Mouse (Mus musculus) MEL (cell line): ENCODE results near the gene Cdh13. TPM values are rescaled to one million over a fixed set of nuclear protein-coding genes. Genes with fewer than 3 reads are reported as not detected.

Experiments used
- DNase-seq: peaks from one replicate; pipeline ENCODE4 v3.0.0; 2011; ENCODE audit warnings: low read depth, low spot score
- H3K27ac ChIP-seq: 2 replicates; pipeline ENCODE4 v1.5.1; 2012; ENCODE audit warnings: low read depth, mild to moderate bottlenecking, control low read depth, low read length, moderate library complexity; ENCODE audit not compliant: control insufficient read depth
- H3K27me3 ChIP-seq, 2 experiments: fragments of 150-350 bp in 1 of 2; sonication (generic) in 1 of 2; 2 replicates each; pipeline ENCODE4 v1.6.1; 2012; ENCODE audit warnings: low read length in 2 of 2, mild to moderate bottlenecking in 2 of 2, improper control_type of control experiment in 1 of 2, moderate library complexity in 1 of 2; ENCODE audit not compliant: insufficient read depth in 2 of 2, control insufficient read depth in 1 of 2
- H3K36me3 ChIP-seq, 2 experiments: 2 replicates each; pipeline ENCODE4 v1.6.1; 2012 to 2014; ENCODE audit warnings: low read length in 2 of 2, improper control_type of control experiment in 1 of 2, inconsistent platforms in 1 of 2, mild to moderate bottlenecking in 1 of 2; ENCODE audit not compliant: insufficient read depth in 2 of 2, control insufficient read depth in 1 of 2
- H3K4me1 ChIP-seq, 2 experiments: fragments of 150-350 bp in 1 of 2; sonication (generic) in 1 of 2; 2 replicates each; pipeline ENCODE4 v1.6.1; 2012; ENCODE audit warnings: low read length in 2 of 2, improper control_type of control experiment in 1 of 2, mild to moderate bottlenecking in 1 of 2; ENCODE audit not compliant: insufficient read depth in 2 of 2, control insufficient read depth in 1 of 2
- H3K4me3 ChIP-seq, 2 experiments: fragments of 150-350 bp in 1 of 2; sonication (generic) in 1 of 2; 2 replicates each; pipeline ENCODE4 v1.5.1; 2012; ENCODE audit warnings: low read depth in 2 of 2, low read length in 2 of 2, mild to moderate bottlenecking in 2 of 2, moderate library complexity in 2 of 2, control low read depth in 1 of 2, improper control_type of control experiment in 1 of 2; ENCODE audit not compliant: control insufficient read depth in 1 of 2, insufficient read depth in 1 of 2
- H3K79me2 ChIP-seq: 2 replicates; pipeline ENCODE4 v1.6.1; 2012; ENCODE audit warnings: mild to moderate bottlenecking, low read length, moderate library complexity; ENCODE audit not compliant: control insufficient read depth, poor library complexity, insufficient read depth
- H3K9ac ChIP-seq: 2 replicates; pipeline ENCODE4 v1.6.1; 2012; ENCODE audit warnings: low read depth, mild to moderate bottlenecking, control low read depth, low read length, moderate library complexity; ENCODE audit not compliant: control insufficient read depth, poor library complexity, severe bottlenecking
- H3K9me3 ChIP-seq: fragments of 150-350 bp; sonication (generic); replicated peaks from 2 replicates; pipeline ENCODE4 v1.6.1; 2012; ENCODE audit warnings: mild to moderate bottlenecking, low read length, improper control_type of control experiment, moderate library complexity; ENCODE audit not compliant: insufficient read depth
- BHLHE40 ChIP-seq: IDR thresholded peaks from 2 replicates; pipeline ENCODE4 v1.6.1; 2012; ENCODE audit warnings: low read depth, mild to moderate bottlenecking, inconsistent platforms, low read length, improper control_type of control experiment, borderline replicate concordance
- CHD2 ChIP-seq: IDR thresholded peaks from 2 replicates; pipeline ENCODE4 v1.6.1; 2011; ENCODE audit warnings: low read length, improper control_type of control experiment
- ETS1 ChIP-seq: IDR thresholded peaks from 2 replicates; pipeline ENCODE4 v1.6.1; 2012; ENCODE audit warnings: low read depth, mild to moderate bottlenecking, inconsistent platforms, low read length, improper control_type of control experiment, moderate library complexity
- GATA1 ChIP-seq: IDR thresholded peaks from 2 replicates; pipeline ENCODE4 v1.6.1; 2011; ENCODE audit warnings: low read depth, low read length, improper control_type of control experiment
- KAT2A ChIP-seq: conservative IDR thresholded peaks from 2 replicates; pipeline ENCODE4 v1.6.1; 2012; ENCODE audit warnings: low read depth, low read length, improper control_type of control experiment, inconsistent platforms
- MXI1 ChIP-seq: IDR thresholded peaks from 2 replicates; pipeline ENCODE4 v1.6.1; 2011; ENCODE audit warnings: mild to moderate bottlenecking, low read depth, low read length, improper control_type of control experiment
- MYB ChIP-seq: IDR thresholded peaks from 2 replicates; pipeline ENCODE4 v1.6.1; 2011; ENCODE audit warnings: mild to moderate bottlenecking, low read depth, low read length, improper control_type of control experiment
- NELFE ChIP-seq: IDR thresholded peaks from 2 replicates; pipeline ENCODE4 v1.6.1; 2011; ENCODE audit warnings: low read depth, low read length, improper control_type of control experiment
- POLR2AphosphoS2 ChIP-seq: IDR thresholded peaks from 2 replicates; pipeline ENCODE4 v1.6.1; 2011; ENCODE audit warnings: low read length, improper control_type of control experiment
- TBP ChIP-seq: IDR thresholded peaks from 2 replicates; pipeline ENCODE4 v1.8.0; 2011; ENCODE audit warnings: low read depth, low read length, improper control_type of control experiment
- UBTF ChIP-seq: IDR thresholded peaks from 2 replicates; pipeline ENCODE4 v1.6.1; 2012; ENCODE audit warnings: low read depth, mild to moderate bottlenecking, inconsistent platforms, low read length, improper control_type of control experiment, moderate library complexity, borderline replicate concordance; ENCODE audit not compliant: insufficient read depth
- USF1 ChIP-seq: IDR thresholded peaks from 2 replicates; pipeline ENCODE4 v1.6.1; 2014; ENCODE audit warnings: low read depth, mild to moderate bottlenecking, inconsistent platforms, low read length, improper control_type of control experiment, moderate library complexity
- USF2 ChIP-seq, 2 experiments: IDR thresholded peaks; 2 replicates each; pipeline ENCODE4 v1.6.1; 2011 to 2012; ENCODE audit warnings: improper control_type of control experiment in 2 of 2, low read length in 2 of 2, borderline replicate concordance in 1 of 2, inconsistent platforms in 1 of 2, low read depth in 1 of 2, mild to moderate bottlenecking in 1 of 2; ENCODE audit not compliant: insufficient read depth in 1 of 2
- ZMIZ1 ChIP-seq: IDR thresholded peaks from 2 replicates; pipeline ENCODE4 v1.6.1; 2012; ENCODE audit warnings: low read depth, mild to moderate bottlenecking, inconsistent platforms, low read length, improper control_type of control experiment, moderate library complexity
- ZNF384 ChIP-seq: IDR thresholded peaks from 2 replicates; pipeline ENCODE4 v1.6.1; 2012; ENCODE audit warnings: low read depth, mild to moderate bottlenecking, inconsistent platforms, low read length, improper control_type of control experiment
- polyA plus RNA-seq, 2 experiments: library from polyadenylated mRNA; stranded (reverse) in 1 of 2; unstranded in 1 of 2; fragments of >175 nt in 1 of 2; fragments of >200 nt in 1 of 2; gene quantifications; 2 replicates each; pipeline versions ENCODE4 v1.2.1 to v1.2.4; 2012; ENCODE audit warnings: low replicate concordance in 2 of 2, low read depth in 1 of 2; ENCODE audit not compliant: insufficient read length in 2 of 2, insufficient read depth in 1 of 2, missing spikeins in 1 of 2
- total RNA-seq: library from RNA; depleted of rRNA; stranded (reverse); fragments of 300-350 nt; gene quantifications from 2 replicates; pipeline ENCODE4 v1.2.3, GENCODE M21; 2012

Gene Cdh13
- total and polyA plus RNA-seq, 3 experiments, result not detected

DNA sequence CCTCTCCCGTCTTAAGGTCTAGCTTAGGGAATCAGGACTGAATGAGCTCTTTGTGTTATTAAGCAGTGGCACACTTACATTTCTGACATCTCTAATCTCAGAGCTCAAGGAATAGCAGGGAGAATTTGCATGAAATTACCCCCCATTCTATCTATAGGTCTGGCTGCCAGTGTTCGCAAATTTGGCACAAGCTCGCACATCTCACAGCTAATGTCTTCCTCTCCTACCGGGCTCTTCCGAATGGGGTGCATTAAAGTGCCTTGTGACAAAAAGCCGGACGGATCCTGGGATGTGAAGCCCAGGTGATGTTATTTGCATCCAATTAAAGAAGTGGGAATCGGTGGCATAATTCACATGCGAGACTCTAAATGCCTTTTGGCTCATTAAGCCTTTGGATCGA is 153.6 kb downstream of the Cdh13 start:
- Histone ChIP-seq H3K36me3 (no peaks in the 10 kb centered on the region), H3K27me3 (no peaks in the 10 kb centered on the region), H3K9ac (no peak overlapping the region), H3K9me3 (no peaks in the 10 kb centered on the region), H3K79me2 (no peaks in the 10 kb centered on the region), H3K27ac (no peak overlapping the region), H3K4me3 (no peak overlapping the region), H3K4me1 (no peaks in the 10 kb centered on the region)
- TF ChIP-seq TBP, result no peak
- TF ChIP-seq UBTF, result no peak
- no peak for TF ChIP-seq KAT2A
- TF ChIP-seq ZMIZ1, result no peak
- TF ChIP-seq MXI1, result no peak
- TF ChIP-seq ETS1, result no peak
- TF ChIP-seq ZNF384, result no peak
- TF ChIP-seq USF1, result no peak
- DNase-seq, result no peak

DNA sequence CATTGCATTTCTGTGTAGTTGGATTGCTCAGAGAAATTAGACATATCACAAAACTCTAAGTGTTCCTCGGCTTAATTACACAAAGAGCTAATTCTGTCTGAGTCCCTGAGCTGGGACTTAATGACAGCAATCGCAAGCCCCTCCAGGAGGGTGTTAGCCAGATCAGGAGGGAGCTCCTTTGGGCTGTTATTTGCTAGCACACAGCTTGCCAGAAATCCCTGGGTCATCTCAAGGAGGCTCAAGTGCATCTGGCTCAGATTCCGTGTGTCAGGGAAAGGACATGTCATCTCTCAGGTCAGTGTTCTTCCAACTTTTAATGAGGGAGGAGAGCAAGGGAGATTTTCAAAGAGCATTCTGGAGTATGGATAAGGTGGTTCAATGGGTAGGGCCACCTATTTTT is 154.3 kb downstream of the Cdh13 start:
- Histone ChIP-seq H3K9me3 (no peaks in the 10 kb centered on the region), H3K79me2 (no peaks in the 10 kb centered on the region), H3K4me3 (no peak overlapping the region), H3K27me3 (no peaks in the 10 kb centered on the region), H3K9ac (no peak overlapping the region), H3K4me1 (no peaks in the 10 kb centered on the region), H3K27ac (no peak overlapping the region), H3K36me3 (no peaks in the 10 kb centered on the region)
- TF ChIP-seq BHLHE40 (no peak), GATA1 (no peak), CHD2 (no peak), USF2 (IDR thresholded peaks at IDR 0.05; ENCODE audit: borderline replicate concordance in 1 of 2, insufficient read depth in 1 of 2, low read depth in 1 of 2, low read length in 2 of 2) (no peak)
- no peak for DNase-seq

DNA sequence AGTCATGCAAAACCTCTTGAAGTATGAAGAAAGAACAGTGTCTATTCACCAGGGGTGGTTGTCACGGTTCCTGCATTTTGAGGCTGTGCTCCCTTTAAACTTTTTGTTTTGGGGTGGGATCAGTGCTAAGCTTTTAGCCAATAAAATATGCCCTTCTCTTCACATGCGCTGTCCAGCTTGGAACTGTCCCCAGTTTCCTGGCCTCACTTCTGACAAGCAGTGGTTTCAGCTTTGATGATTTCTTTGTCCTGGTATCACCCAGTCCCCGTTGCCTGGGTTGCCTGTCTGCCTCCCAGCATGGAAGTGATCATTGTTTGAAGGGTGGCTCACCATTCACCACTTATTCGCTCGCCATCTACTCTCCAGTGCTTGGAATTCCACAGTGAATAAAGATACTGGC is 156.3 kb downstream of the Cdh13 start:
- no peak overlapping the region for H3K9ac ChIP-seq
- H3K36me3 ChIP-seq, result no peaks in the 10 kb centered on the region
- DNase-seq, result no peak
- no peaks in the 10 kb centered on the region for H3K79me2 ChIP-seq
- no peaks in the 10 kb centered on the region for H3K27me3 ChIP-seq
- no peak overlapping the region for H3K27ac ChIP-seq
- no peaks in the 10 kb centered on the region for H3K4me1 ChIP-seq
- H3K9me3 ChIP-seq, result no peaks in the 10 kb centered on the region
- no peak for TF ChIP-seq CHD2
- TF ChIP-seq POLR2AphosphoS2, result no peak
- TF ChIP-seq MYB, result no peak
- TF ChIP-seq NELFE, result no peak
- H3K4me3 ChIP-seq, result no peak overlapping the region
